Mouse (Mus musculus): ENCODE measurements around the gene Ptprn. TPM values are rescaled to one million over a fixed set of nuclear protein-coding genes. Genes with fewer than 3 reads are reported as not detected.
"Not testable (repeated sequence)": the region's sequence is repeated elsewhere in the genome, so short reads cannot be mapped to it uniquely, and the experiment has no call there.

The Ptprn gene
- total RNA-seq, 2 experiments from 2014 or later = not detected

GRCm38 (mm10) chr1:75253849-75254624, 10.3 kb downstream of the Ptprn start:
- peak; percentile 60 for ATAC-seq (replicated peaks; ENCODE audit: low FRiP score, poor library complexity, severe bottlenecking)

- ATAC-seq (replicated peaks; ENCODE audit: low FRiP score, poor library complexity, severe bottlenecking) = no peak
Measured at GRCm38 (mm10) chr1:75253029-75253428, 11.3 kb downstream of the Ptprn start.

GRCm38 (mm10) chr1:75252308-75252707, 12.0 kb downstream of the Ptprn start:
- no peak for ATAC-seq (replicated peaks; ENCODE audit: low FRiP score, poor library complexity, severe bottlenecking)

GRCm38 (mm10) chr1:75251112-75251970, 13.0 kb downstream of the Ptprn start:
- peak; percentile 89 for ATAC-seq (replicated peaks; ENCODE audit: low FRiP score, poor library complexity, severe bottlenecking)

- no peak for ATAC-seq (replicated peaks; ENCODE audit: low FRiP score, poor library complexity, severe bottlenecking)
Measured at GRCm38 (mm10) chr1:75250498-75250897, 13.8 kb downstream of the Ptprn start.

- no peak for ATAC-seq (replicated peaks; ENCODE audit: low FRiP score, poor library complexity, severe bottlenecking)
Measured at GRCm38 (mm10) chr1:75248041-75248772, 16.1 kb downstream of the Ptprn start.

- ATAC-seq (replicated peaks; ENCODE audit: low FRiP score, poor library complexity, severe bottlenecking) = no peak
Measured at GRCm38 (mm10) chr1:75247071-75247930, 17.0 kb downstream of the Ptprn start.

- no peak for ATAC-seq (replicated peaks; ENCODE audit: low FRiP score, poor library complexity, severe bottlenecking)
Measured at GRCm38 (mm10) chr1:75244836-75245235, 19.5 kb downstream of the Ptprn start.

GRCm38 (mm10) chr1:75244175-75244826, 20.0 kb downstream of the Ptprn start:
- ATAC-seq (replicated peaks; ENCODE audit: low FRiP score, poor library complexity, severe bottlenecking) = peak; percentile 24; the same call in 1 of the 2 replicates

- no peak for ATAC-seq (replicated peaks; ENCODE audit: low FRiP score, poor library complexity, severe bottlenecking)
Measured at GRCm38 (mm10) chr1:75243411-75243810, 20.9 kb downstream of the Ptprn start.

- no peak for ATAC-seq (replicated peaks; ENCODE audit: low FRiP score, poor library complexity, severe bottlenecking)
Measured at GRCm38 (mm10) chr1:75239591-75239990, 24.7 kb downstream of the Ptprn start.

- ATAC-seq (replicated peaks; ENCODE audit: low FRiP score, poor library complexity, severe bottlenecking) = peak; percentile 82
Measured at GRCm38 (mm10) chr1:75236117-75237050, 27.9 kb downstream of the Ptprn start, which contains the start of gene Dnajb2. Gene Dnajb2 (plus strand): TSS chr1:75236406.

- peak; percentile 64 for ATAC-seq (replicated peaks; ENCODE audit: low FRiP score, poor library complexity, severe bottlenecking)
Measured at GRCm38 (mm10) chr1:75234606-75235005, 29.7 kb downstream of the Ptprn start.

- ATAC-seq (replicated peaks; ENCODE audit: low FRiP score, poor library complexity, severe bottlenecking) = not testable (repeated sequence)
Measured at GRCm38 (mm10) chr1:75232489-75232888, 31.8 kb downstream of the Ptprn start.

GRCm38 (mm10) chr1:75231664-75232152, 32.6 kb downstream of the Ptprn start, which contains the start of gene A630095N17Rik:
Gene A630095N17Rik (minus strand): TSS chr1:75232102.
- ATAC-seq (replicated peaks; ENCODE audit: low FRiP score, poor library complexity, severe bottlenecking) = no peak

- no peak for ATAC-seq (replicated peaks; ENCODE audit: low FRiP score, poor library complexity, severe bottlenecking)
Measured at GRCm38 (mm10) chr1:75231224-75231623, 33.1 kb downstream of the Ptprn start.

GRCm38 (mm10) chr1:75230335-75230994, 33.8 kb downstream of the Ptprn start:
- ATAC-seq (replicated peaks; ENCODE audit: low FRiP score, poor library complexity, severe bottlenecking) = peak; percentile 51

Measured in erythroblast, adult 5-6 weeks (primary cell).